In genomic region chr2:84037304-84037703, GRCm38 (mm10) we compare ENCODE assay signal across 11 mouse cellular contexts. TPM values are rescaled to one million over a fixed set of nuclear protein-coding genes. Genes with fewer than 3 reads are reported as not detected.
DNase-seq lines count a peak whose midpoint lies in the region; ATAC-seq and TF ChIP-seq lines count a peak whose summit lies in the region.
"Had no signal": no experiment of that assay in that cellular context is flagged by ENCODE, and none has a peak within 500 bp of the region (broad histone marks: within the 10 kb centered on the region; RNA-seq: fewer than 3 reads in every experiment).

No protein-coding gene starts in this region.

- ATAC-seq in heart, postnatal 0 days (ENCODE audit: insufficient read depth, low read depth) = no peak; the same call in 1 of the 2 replicates
- ATAC-seq in heart, embryonic 11.5 days (replicated peaks; ENCODE audit: insufficient number of reproducible peaks, low FRiP score, low TSS enrichment) = no peak
- ATAC-seq in midbrain, embryonic 14.5 days (ENCODE audit: low FRiP score, low TSS enrichment) = peak; percentile 34; the same call in 1 of the 2 replicates
- ATAC-seq in midbrain, embryonic 15.5 days (replicated peaks) = no peak; the same call in 1 of the 2 replicates
- ATAC-seq in stomach, embryonic 16.5 days (ENCODE audit: insufficient read depth, low FRiP score) = peak; percentile 29; the same call in 1 of the 2 replicates

- no peaks in the 10 kb centered on the region for H3K4me1 ChIP-seq in heart, postnatal 0 days (ENCODE audit: control insufficient read depth, insufficient read depth)
- H3K4me1 ChIP-seq in heart, embryonic 11.5 days (ENCODE audit: control insufficient read depth, insufficient read depth, low read length) = no peaks in the 10 kb centered on the region
- H3K4me1 ChIP-seq in midbrain, embryonic 14.5 days (ENCODE audit: control insufficient read depth, insufficient read depth, low read length) = no peaks in the 10 kb centered on the region
- no peaks in the 10 kb centered on the region for H3K4me1 ChIP-seq in midbrain, embryonic 15.5 days
- no peaks in the 10 kb centered on the region for H3K4me1 ChIP-seq in stomach, embryonic 16.5 days (ENCODE audit: control insufficient read depth, insufficient read depth, low read length)

- H3K9ac ChIP-seq in heart, postnatal 0 days (replicated peaks; ENCODE audit: low read depth, low read length) = no peak overlapping the region
- H3K9ac ChIP-seq in heart, embryonic 11.5 days (ENCODE audit: low read depth, low read length) = no peak overlapping the region
- H3K9ac ChIP-seq in midbrain, embryonic 14.5 days (replicated peaks; ENCODE audit: low read length) = no peak overlapping the region
- no peak overlapping the region for H3K9ac ChIP-seq in midbrain, embryonic 15.5 days
- no peak overlapping the region for H3K9ac ChIP-seq in stomach, embryonic 16.5 days (ENCODE audit: low read length)

- H3K4me2 ChIP-seq in heart, postnatal 0 days (ENCODE audit: low read depth, low read length) = no peak overlapping the region
- no peak overlapping the region for H3K4me2 ChIP-seq in heart, embryonic 11.5 days
- no peak overlapping the region for H3K4me2 ChIP-seq in midbrain, embryonic 14.5 days (ENCODE audit: low read length)
- no peak overlapping the region for H3K4me2 ChIP-seq in midbrain, embryonic 15.5 days
- no peak overlapping the region for H3K4me2 ChIP-seq in stomach, embryonic 16.5 days (ENCODE audit: low read depth, low read length)

- peak; percentile 51 for TF ChIP-seq CTCF in heart, postnatal 0 days (IDR thresholded peaks at IDR 0.05; ENCODE audit: low read depth)

- H3K27ac ChIP-seq in heart, postnatal 0 days (ENCODE audit: low read depth) = no peak overlapping the region
- H3K27ac ChIP-seq in heart, embryonic 11.5 days (ENCODE audit: low read depth, low read length) = no peak overlapping the region
- H3K27ac ChIP-seq in midbrain, embryonic 14.5 days (replicated peaks; ENCODE audit: low read depth, low read length) = no peak overlapping the region
- H3K27ac ChIP-seq in midbrain, embryonic 15.5 days = no peak overlapping the region
- H3K27ac ChIP-seq in stomach, embryonic 16.5 days (ENCODE audit: low read length) = no peak overlapping the region

- H3K4me3 ChIP-seq in heart, postnatal 0 days (ENCODE audit: low read depth, low read length) = no peak overlapping the region
- H3K4me3 ChIP-seq in heart, embryonic 11.5 days (ENCODE audit: low read depth, low read length) = no peak overlapping the region
- no peak overlapping the region for H3K4me3 ChIP-seq in midbrain, embryonic 14.5 days (replicated peaks; ENCODE audit: low read depth, low read length)
- no peak overlapping the region for H3K4me3 ChIP-seq in midbrain, embryonic 15.5 days
- H3K4me3 ChIP-seq in stomach, embryonic 16.5 days (replicated peaks; ENCODE audit: low read length) = no peak overlapping the region

- no peaks in the 10 kb centered on the region for H3K9me3 ChIP-seq in heart, postnatal 0 days (replicated peaks; ENCODE audit: control insufficient read depth, low read length)
- H3K9me3 ChIP-seq in heart, embryonic 11.5 days (replicated peaks; ENCODE audit: control insufficient read depth, low read length) = no peaks in the 10 kb centered on the region
- H3K9me3 ChIP-seq in midbrain, embryonic 14.5 days (ENCODE audit: control insufficient read depth, low read length) = no peaks in the 10 kb centered on the region
- H3K9me3 ChIP-seq in midbrain, embryonic 15.5 days = no peaks in the 10 kb centered on the region
- H3K9me3 ChIP-seq in stomach, embryonic 16.5 days (replicated peaks; ENCODE audit: control insufficient read depth, low read length) = no peaks in the 10 kb centered on the region

- H3K27me3 ChIP-seq in heart, postnatal 0 days (ENCODE audit: control insufficient read depth, insufficient read depth, low read length) = no peaks in the 10 kb centered on the region
- no peaks in the 10 kb centered on the region for H3K27me3 ChIP-seq in heart, embryonic 11.5 days (ENCODE audit: control insufficient read depth, insufficient read depth, low read length)
- no peaks in the 10 kb centered on the region for H3K27me3 ChIP-seq in midbrain, embryonic 14.5 days (ENCODE audit: control insufficient read depth, insufficient read depth, low read length)
- no peaks in the 10 kb centered on the region for H3K27me3 ChIP-seq in midbrain, embryonic 15.5 days (replicated peaks)
- no peaks in the 10 kb centered on the region for H3K27me3 ChIP-seq in stomach, embryonic 16.5 days (ENCODE audit: control insufficient read depth, insufficient read depth, low read length)

- TF ChIP-seq EP300 in heart, postnatal 0 days (IDR thresholded peaks at IDR 0.05; ENCODE audit: low read depth) = no peak

- WGBS in heart, postnatal 0 days = 11% methylated on average over 4 of the region's 4 CpGs
- 21% methylated on average over 4 of the region's 4 CpGs for WGBS in heart, embryonic 11.5 days (ENCODE audit: insufficient replicate concordance)
- 45% methylated on average over 4 of the region's 4 CpGs for WGBS in midbrain, embryonic 14.5 days
- WGBS in midbrain, embryonic 15.5 days = 33% methylated on average over 4 of the region's 4 CpGs
- WGBS in stomach, embryonic 16.5 days = 3% methylated on average over 4 of the region's 4 CpGs

- peak; percentile 49 for DNase-seq in heart, postnatal 0 days (ENCODE audit: low spot score)
- peak; percentile 58 for DNase-seq in midbrain, embryonic 14.5 days
- DNase-seq in forelimb bud, embryonic 11.5 days (ENCODE audit: low read depth, low spot score) = peak; percentile 39
- DNase-seq in urinary bladder, postnatal 4 days (ENCODE audit: low spot score in 2 of 2) = no peak
- no peak for DNase-seq in urinary bladder, adult 2 months (ENCODE audit: low spot score)
- DNase-seq: cerebellum, adult 11-12 months; gastrocnemius, postnatal 36 days; layer of hippocampus, adult 9-11 months had no signal

- no peaks in the 10 kb centered on the region for H3K36me3 ChIP-seq in heart, postnatal 0 days (replicated peaks; ENCODE audit: control insufficient read depth, insufficient read depth, low read length)
- no peaks in the 10 kb centered on the region for H3K36me3 ChIP-seq in heart, embryonic 11.5 days (ENCODE audit: control insufficient read depth, insufficient read depth, low read length)
- H3K36me3 ChIP-seq in midbrain, embryonic 14.5 days (ENCODE audit: control insufficient read depth, insufficient read depth, low read length) = no peaks in the 10 kb centered on the region
- H3K36me3 ChIP-seq in midbrain, embryonic 15.5 days (replicated peaks) = no peaks in the 10 kb centered on the region
- H3K36me3 ChIP-seq in stomach, embryonic 16.5 days (ENCODE audit: control insufficient read depth, insufficient read depth, low read length) = no peaks in the 10 kb centered on the region

RNA-seq across cellular contexts. Expression of gene Gm13691, which starts 47.0 kb away (rescaled TPM):
- not detected in 2 replicates for total RNA-seq in heart, postnatal 0 days (2014; rRNA removed; ENCODE audit: low replicate concordance)
- polyA plus RNA-seq in heart, postnatal 0 days (2015; fragmentation: Nextera tagmentation; extraction: Ambion mirVana) = not detected in 2 replicates
- not detected in 2 replicates for polyA plus RNA-seq in heart, embryonic 11.5 days (2014; fragmentation: Nextera tagmentation; extraction: Ambion mirVana)
- not detected in 2 replicates for polyA plus RNA-seq in midbrain, embryonic 14.5 days (2014; fragmentation: Nextera tagmentation; extraction: Ambion mirVana)
- not detected in 2 replicates for polyA plus RNA-seq in midbrain, embryonic 15.5 days (2015; fragmentation: Nextera tagmentation; extraction: Ambion mirVana)
- not detected in 2 replicates for polyA plus RNA-seq in stomach, embryonic 16.5 days (2015; fragmentation: Nextera tagmentation; extraction: Ambion mirVana)
- 0.03 TPM in 2 replicates for polyA plus RNA-seq in urinary bladder, adult 2 months (2012; rRNA removed)

RNA-seq across cellular contexts. Expression of gene Gm13697, which starts 52.8 kb away (rescaled TPM):
- total RNA-seq in heart, postnatal 0 days (2014; rRNA removed; ENCODE audit: low replicate concordance) = not detected in 2 replicates
- polyA plus RNA-seq in heart, postnatal 0 days (2015; fragmentation: Nextera tagmentation; extraction: Ambion mirVana) = not detected in 2 replicates
- not detected in 2 replicates for polyA plus RNA-seq in heart, embryonic 11.5 days (2014; fragmentation: Nextera tagmentation; extraction: Ambion mirVana)
- not detected in 2 replicates for polyA plus RNA-seq in midbrain, embryonic 14.5 days (2014; fragmentation: Nextera tagmentation; extraction: Ambion mirVana)
- polyA plus RNA-seq in midbrain, embryonic 15.5 days (2015; fragmentation: Nextera tagmentation; extraction: Ambion mirVana) = not detected in 2 replicates
- polyA plus RNA-seq in stomach, embryonic 16.5 days (2015; fragmentation: Nextera tagmentation; extraction: Ambion mirVana) = not detected in 2 replicates
- 0.03 TPM in 2 replicates for polyA plus RNA-seq in urinary bladder, adult 2 months (2012; rRNA removed)

RNA-seq across cellular contexts. Expression of gene Gm13694, which starts 58.6 kb away (rescaled TPM):
- total RNA-seq in heart, postnatal 0 days (2014; rRNA removed; ENCODE audit: low replicate concordance) = not detected in 2 replicates
- not detected in 2 replicates for polyA plus RNA-seq in heart, postnatal 0 days (2015; fragmentation: Nextera tagmentation; extraction: Ambion mirVana)
- not detected in 2 replicates for polyA plus RNA-seq in heart, embryonic 11.5 days (2014; fragmentation: Nextera tagmentation; extraction: Ambion mirVana)
- not detected in 2 replicates for polyA plus RNA-seq in midbrain, embryonic 14.5 days (2014; fragmentation: Nextera tagmentation; extraction: Ambion mirVana)
- polyA plus RNA-seq in midbrain, embryonic 15.5 days (2015; fragmentation: Nextera tagmentation; extraction: Ambion mirVana) = not detected in 2 replicates
- not detected in 2 replicates for polyA plus RNA-seq in stomach, embryonic 16.5 days (2015; fragmentation: Nextera tagmentation; extraction: Ambion mirVana)
- polyA plus RNA-seq in urinary bladder, adult 2 months (2012; rRNA removed) = 0.03 TPM in 2 replicates

Comparison
In these comparisons a context has a peak if more than half of its experiments do, and no peak if none do; other contexts are left out.
1. ATAC-seq: peak in midbrain, embryonic 14.5 days (single experiment) and stomach, embryonic 16.5 days (single experiment); none in heart, postnatal 0 days (single experiment), heart, embryonic 11.5 days (single experiment) and midbrain, embryonic 15.5 days (single experiment).
2. DNase-seq: peak in heart, postnatal 0 days (single experiment), midbrain, embryonic 14.5 days (single experiment) and forelimb bud, embryonic 11.5 days (single experiment); none in urinary bladder, postnatal 4 days (0 of 2) and urinary bladder, adult 2 months (single experiment).